Mouse (Mus musculus) limb, embryonic 11.5 days (tissue): Measurements from ENCODE around the gene Slc2a1. TPM values are rescaled to one million over a fixed set of nuclear protein-coding genes. Genes with fewer than 3 reads are reported as not detected.

Experiments
- ATAC-seq: fragments of 200-750 bp; cut with Nextera tagmentation; 2 replicates; pipeline ENCODE4 v1.8.0; 2017; ENCODE audit warnings: low read depth; ENCODE audit not compliant: insufficient number of reproducible peaks, low FRiP score, low TSS enrichment
- DNase-seq: peaks from one replicate; pipeline ENCODE4 v3.0.0-alpha.2; 2015; ENCODE audit warnings: low spot score
- H3K27ac ChIP-seq: fragments of 300-500 bp; sonication (generic); replicated peaks from 2 replicates; pipeline ENCODE4 v1.5.1; 2014; ENCODE audit warnings: low read depth, mild to moderate bottlenecking, low read length
- H3K27me3 ChIP-seq: fragments of 300-500 bp; sonication (generic); 2 replicates; pipeline ENCODE4 v1.6.1; 2014; ENCODE audit warnings: mild to moderate bottlenecking, low read length, mixed read lengths; ENCODE audit not compliant: control insufficient read depth, insufficient read depth
- H3K36me3 ChIP-seq: fragments of 300-500 bp; sonication (generic); 2 replicates; pipeline ENCODE4 v1.6.1; 2014; ENCODE audit warnings: mild to moderate bottlenecking, low read length, moderate library complexity, mixed read lengths; ENCODE audit not compliant: control insufficient read depth, insufficient read depth
- H3K4me1 ChIP-seq: fragments of 300-500 bp; sonication (generic); 2 replicates; pipeline ENCODE4 v1.6.1; 2014; ENCODE audit warnings: low read length, mixed read lengths; ENCODE audit not compliant: control insufficient read depth, insufficient read depth
- H3K4me2 ChIP-seq: fragments of 300-500 bp; sonication (generic); 2 replicates; pipeline ENCODE4 v1.6.1; 2014; ENCODE audit warnings: low read depth, mild to moderate bottlenecking, moderate library complexity; ENCODE audit not compliant: severe bottlenecking
- H3K4me3 ChIP-seq: fragments of 300-500 bp; sonication (generic); 2 replicates; pipeline ENCODE4 v1.5.1; 2014; ENCODE audit warnings: low read depth, low read length
- H3K9ac ChIP-seq: fragments of 300-500 bp; sonication (generic); 2 replicates; pipeline ENCODE4 v1.6.1; 2014; ENCODE audit warnings: mild to moderate bottlenecking, low read length
- H3K9me3 ChIP-seq: fragments of 300-500 bp; sonication (generic); 2 replicates; pipeline ENCODE4 v1.6.1; 2016; ENCODE audit warnings: low read length; ENCODE audit not compliant: control insufficient read depth
- WGBS: fragments of 180-500 bp; shearing (Covaris S2); extraction: QIAGEN DNeasy Blood & Tissue Kit; methylation state at CpG from one replicate; pipeline ENCODE4 v1.1.7; 2014; 5-methylcytosine and 5-hydroxymethylcytosine counted together
- polyA plus RNA-seq: library from polyadenylated mRNA; unstranded; fragments of >200 nt; fragmentation: Nextera tagmentation; extraction: Ambion mirVana; gene quantifications from 2 replicates; pipeline ENCODE4 v1.2.1, GENCODE M21; 2014

The Slc2a1 gene
- polyA plus RNA-seq, 1 experiment from 2014 or later = 113 TPM

DNA sequence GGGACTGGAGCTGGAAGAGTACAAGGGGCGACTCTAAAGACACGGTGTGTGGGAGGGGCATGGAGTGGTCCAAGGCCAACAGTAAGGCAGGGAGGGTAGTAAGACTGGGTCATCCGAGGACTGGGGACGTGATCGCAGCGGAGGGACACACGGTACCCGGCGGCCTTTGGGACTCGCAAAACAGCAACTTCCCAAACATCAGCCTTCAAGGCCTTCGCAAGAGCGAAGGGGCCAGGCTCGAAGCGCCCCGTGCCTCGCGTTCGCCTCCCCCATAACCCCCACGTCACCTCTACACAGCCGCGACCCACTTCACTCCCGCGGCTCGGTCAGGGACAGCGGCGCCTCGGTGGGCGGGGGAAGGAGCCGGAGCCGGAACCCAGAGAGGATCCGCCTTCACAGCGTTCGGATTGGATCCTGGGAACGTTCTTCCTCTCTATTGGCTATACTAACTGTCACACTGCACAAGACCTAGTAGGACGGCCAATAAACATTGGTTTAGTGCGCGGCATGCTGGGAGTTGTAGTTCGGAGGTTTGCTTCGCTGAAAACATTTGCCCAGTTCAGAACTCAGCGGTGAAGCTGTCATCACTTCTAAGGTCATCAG lies 65.4 kb downstream of the Slc2a1 start, which contains the start of gene Zfp691:
Zfp691 (minus strand) TSS at position 345 of the 603 bp plus-strand sequence.
- Histone ChIP-seq H3K4me2 (peak within 1 kb of the TSS; percentile 80), H3K4me1 (0 out of 2 replicates have a peak, but pooled peaks cover 2% of the 10 kb centered on the region), H3K4me3 (peak within 1 kb of the TSS; percentile 78), H3K9me3 (no peaks in the 10 kb centered on the region), H3K27ac (no peak within 1 kb of the TSS), H3K9ac (peak within 1 kb of the TSS; percentile 82), H3K27me3 (no peaks in the 10 kb centered on the region), H3K36me3 (peaks cover 9% of the 10 kb centered on the region; the same call in 1 of the 2 replicates)
- ATAC-seq (peak; percentile 100), DNase-seq (peak; percentile 93)
- WGBS = under 1% methylated on average over 40 of the region's 40 CpGs

DNA sequence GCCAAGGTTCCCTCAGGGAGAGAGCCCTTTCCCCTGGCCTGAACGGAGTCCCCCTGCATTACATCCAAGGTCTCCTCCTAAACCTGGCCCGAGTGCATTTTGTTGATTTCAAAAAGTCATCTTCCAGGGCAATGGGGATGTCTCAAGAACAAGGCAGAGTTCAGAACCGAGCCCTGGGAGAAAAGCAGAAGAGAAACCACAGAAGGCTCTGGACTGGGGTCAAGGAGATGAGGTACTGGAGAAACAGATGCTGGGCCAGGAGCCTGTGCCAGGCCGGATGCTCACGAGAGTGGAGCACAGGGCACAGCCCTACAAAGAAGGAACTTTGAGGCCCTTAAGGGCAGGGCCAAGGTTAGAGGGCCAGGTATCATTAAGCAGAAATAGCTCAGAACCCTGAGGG lies 69.2 kb downstream of the Slc2a1 start:
- no peak overlapping the region for H3K4me3 ChIP-seq
- H3K27me3 ChIP-seq = no peaks in the 10 kb centered on the region
- DNase-seq (no peak), ATAC-seq (no peak)
- no peaks in the 10 kb centered on the region for H3K36me3 ChIP-seq
- no peak overlapping the region for H3K9ac ChIP-seq
- no peaks in the 10 kb centered on the region for H3K9me3 ChIP-seq
- H3K4me1 ChIP-seq = 0 out of 2 replicates have a peak, but pooled peaks cover 2% of the 10 kb centered on the region
- H3K27ac ChIP-seq = no peak overlapping the region
- WGBS = 72% methylated on average over 5 of the region's 5 CpGs
- H3K4me2 ChIP-seq = no peak overlapping the region

DNA sequence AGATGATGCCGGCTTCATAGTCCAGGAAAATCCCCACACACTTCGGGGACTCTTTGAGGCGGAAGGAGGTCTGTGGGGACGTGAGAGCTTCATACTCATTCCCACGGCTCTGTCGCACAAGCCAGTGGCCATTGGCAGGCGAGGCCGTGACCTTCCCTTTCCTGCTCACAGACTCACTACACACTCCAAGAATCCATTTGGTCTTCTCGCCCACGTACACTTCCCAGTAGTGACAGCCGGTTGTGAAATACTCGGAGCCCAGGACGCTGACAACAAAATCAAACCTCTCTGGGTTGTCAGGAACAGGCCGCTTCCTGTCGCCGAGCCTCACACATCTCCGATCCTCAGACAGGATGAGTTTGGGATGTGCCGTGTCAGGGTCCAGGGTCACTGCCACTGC lies 69.8 kb downstream of the Slc2a1 start:
- H3K36me3 ChIP-seq = no peaks in the 10 kb centered on the region
- ATAC-seq (no peak), DNase-seq (no peak)
- 81% methylated on average over 18 of the region's 18 CpGs for whole genome bisulfite sequencing
- H3K4me3 ChIP-seq = no peak overlapping the region
- no peaks in the 10 kb centered on the region for H3K9me3 ChIP-seq
- H3K27me3 ChIP-seq = no peaks in the 10 kb centered on the region
- H3K4me1 ChIP-seq = no peaks in the 10 kb centered on the region
- no peak overlapping the region for H3K9ac ChIP-seq
- no peak overlapping the region for H3K4me2 ChIP-seq
- no peak overlapping the region for H3K27ac ChIP-seq

DNA sequence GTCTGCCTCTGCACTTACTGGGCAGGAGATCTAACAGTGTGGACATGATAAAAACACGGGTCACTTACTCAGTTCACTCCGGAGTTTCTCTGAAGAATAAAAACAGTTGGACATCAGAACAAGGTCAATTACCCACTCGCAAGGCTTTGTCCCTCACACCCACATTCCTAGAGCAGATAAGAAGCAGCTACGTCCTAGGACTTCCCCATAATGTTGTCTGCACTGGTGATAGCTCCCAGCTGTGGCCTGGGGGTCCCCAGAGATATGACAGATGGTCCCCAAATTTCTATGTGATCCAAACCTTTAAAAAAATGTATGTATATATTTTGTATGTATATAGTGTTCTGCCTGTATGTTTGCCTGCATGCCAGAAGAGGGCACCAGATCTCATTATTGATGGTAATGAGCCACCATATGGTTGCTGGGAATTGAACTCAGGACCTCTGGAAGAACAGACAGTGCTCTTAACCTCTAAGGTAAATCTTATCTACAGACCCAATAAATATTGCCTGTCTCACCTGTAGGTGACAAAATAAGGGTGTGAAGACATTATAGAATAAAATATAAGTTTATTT lies 71.7 kb downstream of the Slc2a1 start:
- no peak overlapping the region for H3K9ac ChIP-seq
- WGBS = 59% methylated on average over 4 of the region's 4 CpGs
- ATAC-seq = no peak
- no peak overlapping the region for H3K27ac ChIP-seq
- H3K4me2 ChIP-seq = no peak overlapping the region
- no peak for DNase-seq
- H3K4me3 ChIP-seq = no peak overlapping the region
- no peaks in the 10 kb centered on the region for H3K4me1 ChIP-seq
- no peaks in the 10 kb centered on the region for H3K9me3 ChIP-seq
- no peaks in the 10 kb centered on the region for H3K36me3 ChIP-seq
- H3K27me3 ChIP-seq = no peaks in the 10 kb centered on the region

DNA sequence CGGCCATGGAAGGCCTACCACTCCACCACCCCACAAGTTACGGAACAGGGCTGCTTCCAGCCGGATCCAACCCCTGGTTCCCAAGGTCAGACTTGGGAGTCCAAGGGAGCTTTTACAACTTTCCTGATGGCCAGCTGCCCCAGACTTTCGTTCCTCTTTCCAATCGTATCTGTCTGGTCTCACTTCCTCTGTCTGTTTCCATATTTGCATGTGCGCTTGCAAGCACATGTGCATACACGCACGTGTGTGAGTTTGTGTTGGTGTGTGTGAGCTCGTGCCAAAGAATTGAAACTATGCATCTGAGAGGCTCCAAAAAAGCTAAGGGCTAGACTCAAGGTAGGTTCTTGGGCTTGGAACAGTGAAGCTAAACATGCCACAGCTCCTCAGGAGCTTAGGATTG lies 72.9 kb downstream of the Slc2a1 start:
- ATAC-seq = no peak
- H3K27me3 ChIP-seq = no peaks in the 10 kb centered on the region

DNA sequence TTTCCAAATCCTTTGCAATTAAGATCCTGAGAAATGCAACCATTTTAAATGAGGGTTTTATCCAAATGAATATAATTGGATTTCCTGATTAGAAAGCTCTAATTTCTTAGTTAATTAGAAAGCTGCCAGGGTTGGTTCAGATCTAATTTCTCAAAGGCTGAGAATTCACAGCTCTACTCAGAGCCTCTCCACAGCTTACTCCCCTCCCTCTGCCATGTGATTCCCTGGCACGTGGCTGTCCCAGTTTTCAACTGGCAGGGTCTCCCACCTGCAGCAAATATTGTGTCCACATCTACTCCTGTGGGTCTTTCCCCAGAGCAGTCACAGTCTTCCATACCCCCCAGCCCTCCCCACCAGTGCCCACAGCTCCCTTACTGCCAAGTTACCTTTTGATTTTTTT lies 75.0 kb downstream of the Slc2a1 start:
- Histone ChIP-seq H3K9ac (no peak overlapping the region), H3K4me1 (no peaks in the 10 kb centered on the region), H3K4me2 (no peak overlapping the region), H3K9me3 (no peaks in the 10 kb centered on the region), H3K4me3 (no peak overlapping the region), H3K36me3 (no peaks in the 10 kb centered on the region), H3K27ac (no peak overlapping the region), H3K27me3 (no peaks in the 10 kb centered on the region)
- 64% methylated on average over 1 of the region's 1 CpGs for WGBS
- DNase-seq = no peak
- ATAC-seq = no peak

More for the DNA sequence above, 72.9 kb downstream of the Slc2a1 start:
- H3K9ac ChIP-seq = no peak overlapping the region
- 92% methylated on average over 9 of the region's 9 CpGs for WGBS
- H3K4me2 ChIP-seq = no peak overlapping the region
- H3K9me3 ChIP-seq = no peaks in the 10 kb centered on the region
- no peaks in the 10 kb centered on the region for H3K36me3 ChIP-seq
- no peak for DNase-seq
- no peak overlapping the region for H3K4me3 ChIP-seq
- no peaks in the 10 kb centered on the region for H3K4me1 ChIP-seq
- no peak overlapping the region for H3K27ac ChIP-seq

DNA sequence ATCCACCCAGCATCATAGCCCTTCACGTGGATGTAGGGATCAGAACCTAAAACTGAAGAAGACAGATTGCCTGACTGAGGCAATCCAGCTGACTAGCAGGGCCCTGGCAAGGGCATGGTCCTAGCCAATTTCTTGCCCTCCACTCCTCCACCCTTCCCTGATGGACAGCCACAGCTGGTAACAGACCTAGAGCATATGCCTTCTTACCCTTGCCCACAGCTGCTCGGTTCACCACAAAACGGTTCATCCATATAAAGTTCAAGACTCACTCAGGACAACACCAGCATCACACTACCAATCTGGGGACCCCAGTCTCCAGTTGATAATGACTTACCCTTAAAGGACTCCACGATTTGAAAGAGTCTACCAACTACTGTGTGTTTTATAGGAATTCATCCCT lies 77.3 kb downstream of the Slc2a1 start:
- Histone ChIP-seq H3K4me3 (no peak overlapping the region), H3K4me1 (no peaks in the 10 kb centered on the region), H3K4me2 (no peak overlapping the region), H3K36me3 (no peaks in the 10 kb centered on the region), H3K27me3 (no peaks in the 10 kb centered on the region), H3K27ac (no peak overlapping the region), H3K9ac (no peak overlapping the region), H3K9me3 (no peaks in the 10 kb centered on the region)
- DNase-seq = no peak
- WGBS = 78% methylated on average over 4 of the region's 4 CpGs
- no peak for ATAC-seq
